Mouse (Mus musculus) thymus, postnatal 4 days (tissue): ENCODE data around the gene Vmn2r15.

ENCODE experiments used
- DNase-seq: peaks from one replicate; pipeline ENCODE4 v3.0.0; 2021

The Vmn2r15 gene

GRCm38 (mm10) chr5:109297544-109297943, at the start of gene Vmn2r15:
Vmn2r15 (minus strand) TSS chr5:109297644.
- DNase-seq = no peak

- no peak for DNase-seq
Observed at GRCm38 (mm10) chr5:109329862-109330261, 32.4 kb upstream of the Vmn2r15 start, which contains the start of gene Vmn2r16. Vmn2r16 (plus strand) TSS chr5:109330162.

GRCm38 (mm10) chr5:109294655-109295054, 2.8 kb downstream of the Vmn2r15 start:
- no peak for DNase-seq
